Mouse (Mus musculus): ENCODE results near the gene Sf3b5. TPM values are rescaled to one million over a fixed set of nuclear protein-coding genes. Genes with fewer than 3 reads are reported as not detected.

Gene Sf3b5
- polyA plus RNA-seq, 2 experiments = 22.5 to 23.1 TPM

GRCm38 (mm10) chr10:13044659-13045058, 39.5 kb downstream of the Sf3b5 start:
- no peaks in the 10 kb centered on the region for H3K4me1 ChIP-seq (replicated peaks; ENCODE audit: control insufficient read depth in 2 of 2, insufficient read depth in 2 of 2, low read length in 1 of 2)
- H3K9me3 ChIP-seq (ENCODE audit: control insufficient read depth, low read length) = no peaks in the 10 kb centered on the region
- no peak overlapping the region for H3K27ac ChIP-seq
- H3K27me3 ChIP-seq (ENCODE audit: control insufficient read depth, insufficient read depth, low read length) = no peaks in the 10 kb centered on the region
- 71% methylated on average over 11 of the region's 11 CpGs for WGBS (ENCODE audit: insufficient replicate concordance)
- no peaks in the 10 kb centered on the region for H3K36me3 ChIP-seq (replicated peaks; ENCODE audit: control insufficient read depth, insufficient read depth, low read depth)
- ATAC-seq (ENCODE audit: insufficient read depth) (no peak), DNase-seq (ENCODE audit: low read depth in 3 of 3, low spot score in 3 of 3) (no peak)
- H3K9ac ChIP-seq (replicated peaks) = no peak overlapping the region
- H3K4me3 ChIP-seq (ENCODE audit: insufficient read depth in 1 of 2, low read depth in 2 of 2, low read length in 2 of 2) = no peak overlapping the region
- TF ChIP-seq EP300 (IDR thresholded peaks at IDR 0.05; ENCODE audit: low read depth) = no peak
- TF ChIP-seq CTCF (IDR thresholded peaks at IDR 0.05; ENCODE audit: low read depth) = no peak
- H3K4me2 ChIP-seq (ENCODE audit: low read depth) = no peak overlapping the region

GRCm38 (mm10) chr10:13047816-13048215, 42.7 kb downstream of the Sf3b5 start:
- Histone ChIP-seq H3K27ac (no peak overlapping the region), H3K9ac (replicated peaks) (no peak overlapping the region), H3K9me3 (ENCODE audit: control insufficient read depth, low read length) (no peaks in the 10 kb centered on the region), H3K27me3 (ENCODE audit: control insufficient read depth, insufficient read depth, low read length) (no peaks in the 10 kb centered on the region), H3K4me1 (replicated peaks; ENCODE audit: control insufficient read depth in 2 of 2, insufficient read depth in 2 of 2, low read length in 1 of 2) (no peaks in the 10 kb centered on the region), H3K4me3 (ENCODE audit: insufficient read depth in 1 of 2, low read depth in 2 of 2, low read length in 2 of 2) (no peak overlapping the region), H3K36me3 (replicated peaks; ENCODE audit: control insufficient read depth, insufficient read depth, low read depth) (no peaks in the 10 kb centered on the region), H3K4me2 (ENCODE audit: low read depth) (no peak overlapping the region)
- TF ChIP-seq EP300 (IDR thresholded peaks at IDR 0.05; ENCODE audit: low read depth) = no peak
- TF ChIP-seq CTCF (IDR thresholded peaks at IDR 0.05; ENCODE audit: low read depth) = no peak
- whole genome bisulfite sequencing (ENCODE audit: insufficient replicate concordance) = 31% methylated on average over 4 of the region's 4 CpGs
- ATAC-seq (ENCODE audit: insufficient read depth) (no peak), DNase-seq (ENCODE audit: low read depth in 3 of 3, low spot score in 3 of 3) (no peak)

GRCm38 (mm10) chr10:13056863-13057381, 51.8 kb downstream of the Sf3b5 start:
- Histone ChIP-seq H3K27me3 (ENCODE audit: control insufficient read depth, insufficient read depth, low read length) (no peaks in the 10 kb centered on the region; the same call in none of the 2 replicates), H3K9me3 (ENCODE audit: control insufficient read depth, low read length) (no peaks in the 10 kb centered on the region), H3K36me3 (replicated peaks; ENCODE audit: control insufficient read depth, insufficient read depth, low read depth) (no peaks in the 10 kb centered on the region), H3K4me2 (ENCODE audit: low read depth) (no peak overlapping the region), H3K9ac (replicated peaks) (no peak overlapping the region), H3K4me3 (ENCODE audit: insufficient read depth in 1 of 2, low read depth in 2 of 2, low read length in 2 of 2) (no peak overlapping the region), H3K27ac (no peak overlapping the region), H3K4me1 (replicated peaks; ENCODE audit: control insufficient read depth in 2 of 2, insufficient read depth in 2 of 2, low read length in 1 of 2) (no peaks in the 10 kb centered on the region)
- ATAC-seq (ENCODE audit: insufficient read depth) (no peak), DNase-seq (ENCODE audit: low read depth in 3 of 3, low spot score in 3 of 3) (no peak)
- TF ChIP-seq EP300 (IDR thresholded peaks at IDR 0.05; ENCODE audit: low read depth) = no peak
- TF ChIP-seq CTCF (IDR thresholded peaks at IDR 0.05; ENCODE audit: low read depth) = no peak
- 57% methylated on average over 6 of the region's 6 CpGs for WGBS (ENCODE audit: insufficient replicate concordance)

Other genes with a start within 250 kb of the Sf3b5 start
- gene Utrn, start 136.0 kb upstream of the Sf3b5 start, polyA plus RNA-seq (2012; rRNA removed) = 1.9 and 2.7 TPM in 2 replicates
- gene Utrn, start 136.0 kb upstream of the Sf3b5 start, polyA plus RNA-seq (2014; fragmentation: Nextera tagmentation; extraction: Ambion mirVana) = 4.4 and 6.0 TPM in 2 replicates
- 5.7 and 6.1 TPM in 2 replicates for gene Stx11, start 41.0 kb upstream of the Sf3b5 start, polyA plus RNA-seq (2012; rRNA removed)
- gene Stx11, start 41.0 kb upstream of the Sf3b5 start, polyA plus RNA-seq (2014; fragmentation: Nextera tagmentation; extraction: Ambion mirVana) = 12.3 and 13.1 TPM in 2 replicates
- 41.0 and 47.0 TPM in 2 replicates for gene Plagl1, start 55.2 kb downstream of the Sf3b5 start, polyA plus RNA-seq (2012; rRNA removed)
- 26.3 and 27.5 TPM in 2 replicates for gene Plagl1, start 55.2 kb downstream of the Sf3b5 start, polyA plus RNA-seq (2014; fragmentation: Nextera tagmentation; extraction: Ambion mirVana)
- not detected in 2 replicates for gene Zc2hc1b, start 172.7 kb downstream of the Sf3b5 start, polyA plus RNA-seq (2012; rRNA removed)
- not detected in 2 replicates for gene Zc2hc1b, start 172.7 kb downstream of the Sf3b5 start, polyA plus RNA-seq (2014; fragmentation: Nextera tagmentation; extraction: Ambion mirVana)
- gene Ltv1, start 187.8 kb downstream of the Sf3b5 start, polyA plus RNA-seq (2012; rRNA removed) = 12.8 and 18.5 TPM in 2 replicates
- 29.6 and 32.6 TPM in 2 replicates for gene Ltv1, start 187.8 kb downstream of the Sf3b5 start, polyA plus RNA-seq (2014; fragmentation: Nextera tagmentation; extraction: Ambion mirVana)